Mouse (Mus musculus) neural tube, embryonic 14.5 days (tissue): ENCODE measurements around the gene Reps1. TPM values are rescaled to one million over a fixed set of nuclear protein-coding genes. Genes with fewer than 3 reads are reported as not detected.

ENCODE experiments used
- ATAC-seq: fragments of 200-750 bp; cut with Nextera tagmentation; 2 replicates; pipeline ENCODE4 v1.8.0; 2017; ENCODE audit warnings: low read depth, mild to moderate bottlenecking, moderate TSS enrichment, moderate library complexity
- H3K27ac ChIP-seq: fragments of 300-500 bp; sonication (generic); 2 replicates; pipeline ENCODE4 v1.5.1; 2014; ENCODE audit warnings: low read depth, mild to moderate bottlenecking, control low read depth, low read length, moderate library complexity, mixed read lengths
- H3K27me3 ChIP-seq: fragments of 300-500 bp; sonication (generic); 2 replicates; pipeline ENCODE4 v1.6.1; 2014; ENCODE audit warnings: low read length; ENCODE audit not compliant: control insufficient read depth, insufficient read depth
- H3K36me3 ChIP-seq: fragments of 300-500 bp; sonication (generic); 2 replicates; pipeline ENCODE4 v1.6.1; 2014; ENCODE audit warnings: low read length, mixed read lengths; ENCODE audit not compliant: control insufficient read depth, insufficient read depth
- H3K4me1 ChIP-seq: fragments of 300-500 bp; sonication (generic); 2 replicates; pipeline ENCODE4 v1.6.1; 2014; ENCODE audit warnings: low read length; ENCODE audit not compliant: control insufficient read depth, insufficient read depth
- H3K4me2 ChIP-seq: fragments of 300-500 bp; sonication (generic); 2 replicates; pipeline ENCODE4 v1.6.1; 2014; ENCODE audit warnings: mild to moderate bottlenecking, low read depth, low read length, control low read depth
- H3K4me3 ChIP-seq: fragments of 300-500 bp; sonication (generic); 2 replicates; pipeline ENCODE4 v1.5.1; 2014; ENCODE audit warnings: low read depth, low read length, control low read depth, mixed read lengths
- H3K9ac ChIP-seq: fragments of 300-500 bp; sonication (generic); replicated peaks from 2 replicates; pipeline ENCODE4 v1.6.1; 2014; ENCODE audit warnings: low read depth, mild to moderate bottlenecking, control low read depth, low read length, mixed read lengths
- H3K9me3 ChIP-seq: fragments of 300-500 bp; sonication (generic); 2 replicates; pipeline ENCODE4 v1.6.1; 2016; ENCODE audit warnings: low read length; ENCODE audit not compliant: control insufficient read depth
- WGBS: fragments of 180-500 bp; shearing (Covaris S2); extraction: QIAGEN DNeasy Blood & Tissue Kit; methylation state at CpG from one replicate; pipeline ENCODE4 v1.1.7; 2014; 5-methylcytosine and 5-hydroxymethylcytosine counted together
- polyA plus RNA-seq: library from polyadenylated mRNA; unstranded; fragments of >200 nt; fragmentation: Nextera tagmentation; extraction: Ambion mirVana; gene quantifications from 2 replicates; pipeline ENCODE4 v1.2.1, GENCODE M21; 2014

Gene Reps1
- polyA plus RNA-seq, 1 experiment from 2014 or later: 27.0 TPM

DNA sequence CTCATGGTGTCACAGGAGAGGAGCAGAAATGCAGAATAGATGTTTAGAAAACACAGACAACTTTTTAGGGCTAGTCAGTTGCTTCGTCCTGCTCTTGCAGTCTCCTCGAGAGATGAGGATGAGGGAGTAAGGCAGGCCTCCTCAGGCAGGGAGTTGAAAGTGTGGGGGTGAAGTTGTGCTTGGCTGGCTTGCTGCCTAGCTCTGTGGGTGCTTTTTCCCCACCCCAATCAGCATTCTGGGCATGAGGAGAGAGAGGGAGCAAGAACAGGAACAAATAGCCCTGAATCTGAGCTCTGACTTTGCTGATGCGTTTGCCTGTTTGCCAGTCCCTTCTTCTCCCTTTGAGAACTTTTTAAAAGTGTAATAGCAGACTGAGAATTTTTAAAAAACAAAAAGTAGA is 14.5 kb downstream of the Reps1 start:
- H3K9me3 ChIP-seq: no peaks in the 10 kb centered on the region
- H3K4me2 ChIP-seq: no peak overlapping the region
- no peaks in the 10 kb centered on the region for H3K36me3 ChIP-seq
- no peak for ATAC-seq
- H3K9ac ChIP-seq: no peak overlapping the region
- no peaks in the 10 kb centered on the region; the same call in 1 of the 2 replicates for H3K4me1 ChIP-seq
- H3K27me3 ChIP-seq: no peaks in the 10 kb centered on the region
- 67% methylated on average over 3 of the region's 3 CpGs for WGBS
- H3K27ac ChIP-seq: peak overlapping the region; percentile 57; the same call in 1 of the 2 replicates
- no peak overlapping the region for H3K4me3 ChIP-seq

DNA sequence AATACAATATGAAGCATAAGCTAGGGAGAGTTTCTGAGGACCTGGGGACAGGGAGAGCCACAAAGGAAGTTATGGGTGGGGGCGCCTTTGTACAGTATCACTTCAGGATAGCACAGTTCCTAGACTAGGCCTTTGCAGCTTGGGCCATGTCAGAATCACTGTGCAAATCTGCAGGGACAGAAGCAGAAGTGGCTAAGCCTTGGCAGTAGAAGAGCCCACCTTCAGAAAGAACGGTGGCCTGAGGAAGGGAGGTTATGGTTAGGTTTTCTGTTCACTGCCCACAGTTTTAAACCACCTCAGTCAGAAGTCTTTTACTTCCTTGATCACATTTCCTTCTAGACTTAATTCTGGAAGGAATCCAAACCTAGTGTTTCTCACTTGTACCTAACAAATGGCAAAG is 15.0 kb downstream of the Reps1 start:
- Histone ChIP-seq H3K27ac (peak overlapping the region; percentile 57; the same call in 1 of the 2 replicates), H3K4me1 (no peaks in the 10 kb centered on the region; the same call in 1 of the 2 replicates), H3K9me3 (no peaks in the 10 kb centered on the region), H3K4me2 (no peak overlapping the region), H3K36me3 (no peaks in the 10 kb centered on the region), H3K4me3 (no peak overlapping the region), H3K9ac (no peak overlapping the region), H3K27me3 (no peaks in the 10 kb centered on the region)
- 92% methylated on average over 2 of the region's 2 CpGs for WGBS
- no peak for ATAC-seq

DNA sequence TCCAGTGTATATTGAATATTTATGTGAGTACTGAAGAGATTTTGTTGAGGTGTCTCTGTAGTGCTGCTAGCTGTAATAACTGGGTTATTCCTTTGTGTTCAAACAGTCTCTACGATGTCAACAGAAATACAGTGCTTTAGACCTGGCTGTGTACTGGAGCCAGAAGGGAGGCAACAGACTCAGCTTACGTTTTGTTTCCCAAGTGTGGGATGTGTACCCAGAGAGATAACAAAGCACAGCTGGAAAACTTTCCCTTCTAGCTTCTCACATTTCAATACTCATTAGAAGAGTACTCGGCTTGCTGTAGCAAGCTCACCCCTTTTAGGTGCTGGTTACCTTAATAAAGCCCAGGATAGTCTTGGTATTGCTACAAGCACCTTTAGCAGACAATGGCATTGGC is 17.2 kb downstream of the Reps1 start:
- H3K9ac ChIP-seq: no peak overlapping the region
- no peaks in the 10 kb centered on the region for H3K36me3 ChIP-seq
- H3K4me2 ChIP-seq: no peak overlapping the region
- H3K4me3 ChIP-seq: no peak overlapping the region
- whole genome bisulfite sequencing: 82% methylated on average over 3 of the region's 3 CpGs
- no peaks in the 10 kb centered on the region for H3K27me3 ChIP-seq
- ATAC-seq: no peak
- no peaks in the 10 kb centered on the region; the same call in 1 of the 2 replicates for H3K4me1 ChIP-seq
- H3K27ac ChIP-seq: no peak overlapping the region
- no peaks in the 10 kb centered on the region for H3K9me3 ChIP-seq

DNA sequence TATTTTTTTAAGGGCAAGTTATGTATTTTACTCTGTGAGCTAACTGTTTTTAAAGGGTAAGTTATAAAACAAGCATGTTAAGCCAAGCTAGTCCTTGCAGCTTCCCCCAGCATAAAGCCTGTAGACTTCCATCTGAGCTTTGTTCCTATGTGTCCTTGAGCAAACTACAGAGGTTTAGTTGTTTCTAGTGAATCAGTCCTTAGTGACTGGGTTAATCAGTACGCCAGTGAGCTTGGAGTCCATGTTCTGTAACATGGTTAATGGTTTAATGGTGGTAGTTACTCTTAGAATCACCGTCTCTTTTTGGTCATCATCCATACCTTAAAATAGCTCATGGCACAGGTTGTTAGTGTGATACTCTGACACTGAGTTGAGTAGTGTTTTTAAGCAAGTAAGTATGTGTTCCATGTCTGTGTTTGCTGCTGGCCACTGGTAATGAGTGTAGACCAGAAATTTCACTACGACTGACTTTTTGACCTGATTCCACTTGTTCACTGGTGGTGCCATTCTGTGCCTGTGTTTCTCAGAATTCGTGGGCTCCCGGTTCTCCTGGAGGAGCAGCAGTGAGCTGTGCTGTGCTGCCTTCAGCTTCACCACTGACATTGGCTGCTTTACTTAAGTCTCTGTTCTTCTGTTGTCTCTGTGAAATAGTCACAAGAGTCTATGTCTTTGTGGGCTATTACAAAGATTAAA is 18.9 kb downstream of the Reps1 start:
- H3K27me3 ChIP-seq: no peaks in the 10 kb centered on the region
- H3K36me3 ChIP-seq: no peaks in the 10 kb centered on the region
- H3K4me1 ChIP-seq: no peaks in the 10 kb centered on the region; the same call in 1 of the 2 replicates
- no peak overlapping the region for H3K4me3 ChIP-seq
- 85% methylated on average over 5 of the region's 5 CpGs for WGBS
- no peak for ATAC-seq
- no peak overlapping the region for H3K9ac ChIP-seq
- H3K27ac ChIP-seq: no peak overlapping the region
- H3K4me2 ChIP-seq: no peak overlapping the region
- H3K9me3 ChIP-seq: no peaks in the 10 kb centered on the region

DNA sequence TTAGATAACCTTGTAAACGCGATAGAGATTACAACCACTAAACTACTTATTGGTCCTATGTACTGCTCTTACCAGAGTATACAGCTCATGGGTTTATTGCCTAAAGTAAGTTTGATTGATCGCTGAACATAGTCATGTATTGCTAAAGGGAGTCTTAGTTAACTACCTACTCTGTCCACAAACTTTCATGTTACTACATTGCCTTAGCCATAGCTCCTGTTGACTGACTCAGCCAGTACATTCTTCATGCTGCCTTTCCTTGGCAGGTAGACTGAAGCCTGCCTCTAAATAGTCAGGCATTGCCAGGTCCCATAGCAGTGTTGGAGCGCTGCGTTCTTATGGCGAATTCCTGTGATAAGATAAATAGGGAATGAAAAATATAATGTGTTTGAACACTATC is 20.2 kb downstream of the Reps1 start:
- Histone ChIP-seq H3K9me3 (no peaks in the 10 kb centered on the region), H3K4me1 (no peaks in the 10 kb centered on the region; the same call in 1 of the 2 replicates), H3K9ac (no peak overlapping the region), H3K36me3 (no peaks in the 10 kb centered on the region), H3K27ac (no peak overlapping the region), H3K4me3 (no peak overlapping the region), H3K4me2 (no peak overlapping the region), H3K27me3 (no peaks in the 10 kb centered on the region)
- 95% methylated on average over 6 of the region's 6 CpGs for WGBS
- no peak for ATAC-seq

DNA sequence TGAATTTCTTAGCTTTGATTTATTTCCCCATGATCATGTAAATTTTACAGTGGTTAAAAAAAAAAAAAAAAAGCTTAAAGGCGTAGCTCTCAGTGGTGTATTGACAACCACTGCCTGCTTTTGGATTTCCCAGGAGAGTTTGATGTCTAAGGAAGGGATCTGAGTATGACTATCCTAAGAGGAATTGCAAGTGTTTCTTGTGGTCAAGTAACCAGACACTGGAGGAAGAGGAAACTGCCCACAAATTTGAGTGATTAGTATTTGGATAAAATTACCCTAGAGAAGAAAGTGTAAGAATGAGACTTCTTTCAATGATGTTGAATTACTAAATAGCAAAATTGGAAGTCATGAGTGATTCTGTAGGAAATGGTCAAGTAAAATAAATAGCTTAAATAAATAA is 25.9 kb downstream of the Reps1 start:
- 86% methylated on average over 1 of the region's 1 CpGs for WGBS
- H3K4me1 ChIP-seq: no peaks in the 10 kb centered on the region
- ATAC-seq: no peak

DNA sequence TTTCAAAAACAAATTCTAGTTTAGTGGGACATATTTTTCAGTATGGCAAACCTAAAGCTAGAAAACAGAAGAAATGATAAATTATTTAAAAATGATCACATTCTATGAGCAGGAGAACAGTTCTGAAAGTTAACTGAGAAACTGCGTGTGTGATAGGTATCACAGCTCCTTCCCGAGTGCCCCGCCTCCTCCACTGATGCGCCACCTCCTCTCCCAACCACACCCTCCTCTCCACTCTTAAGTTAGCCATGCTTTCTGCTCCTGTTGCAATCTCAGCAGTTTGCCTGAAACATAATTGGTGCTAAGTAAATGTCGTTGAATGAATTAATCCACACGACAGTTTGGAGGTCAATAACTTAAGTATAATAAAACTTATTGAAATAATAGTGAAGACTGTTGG is 27.1 kb downstream of the Reps1 start:
- H3K4me2 ChIP-seq: no peak overlapping the region
- ATAC-seq: no peak
- H3K27ac ChIP-seq: no peak overlapping the region
- 96% methylated on average over 6 of the region's 6 CpGs for WGBS
- H3K9ac ChIP-seq: no peak overlapping the region
- no peaks in the 10 kb centered on the region for H3K9me3 ChIP-seq
- H3K4me1 ChIP-seq: no peaks in the 10 kb centered on the region
- no peaks in the 10 kb centered on the region for H3K36me3 ChIP-seq
- H3K4me3 ChIP-seq: no peak overlapping the region
- H3K27me3 ChIP-seq: no peaks in the 10 kb centered on the region

More for the DNA sequence above, 25.9 kb downstream of the Reps1 start:
- H3K9me3 ChIP-seq: no peaks in the 10 kb centered on the region
- no peak overlapping the region for H3K4me2 ChIP-seq
- H3K36me3 ChIP-seq: no peaks in the 10 kb centered on the region
- no peak overlapping the region for H3K9ac ChIP-seq
- H3K4me3 ChIP-seq: no peak overlapping the region
- H3K27ac ChIP-seq: no peak overlapping the region
- H3K27me3 ChIP-seq: no peaks in the 10 kb centered on the region

DNA sequence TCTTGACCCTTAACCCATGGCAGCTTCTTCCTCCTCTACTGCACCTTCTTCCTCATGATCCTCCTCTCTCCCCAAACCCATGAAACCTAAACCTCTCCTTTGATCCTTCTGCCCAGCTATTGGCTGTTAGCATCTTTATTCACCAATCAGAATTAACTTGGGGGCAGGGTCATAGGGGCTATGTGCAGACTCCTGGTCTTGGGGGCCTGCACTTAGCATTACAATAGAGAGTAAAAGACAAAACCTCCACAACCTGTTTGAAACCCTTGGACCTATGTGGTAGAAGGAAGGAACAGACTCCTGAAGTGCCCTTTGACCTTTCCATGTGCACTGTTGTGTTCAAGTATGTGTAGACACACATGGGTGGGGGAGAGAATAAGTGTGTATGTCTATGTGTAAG is 35.0 kb downstream of the Reps1 start:
- no peak for ATAC-seq
- Histone ChIP-seq H3K4me3 (no peak overlapping the region), H3K9me3 (no peaks in the 10 kb centered on the region), H3K27ac (no peak overlapping the region), H3K27me3 (no peaks in the 10 kb centered on the region), H3K9ac (no peak overlapping the region), H3K36me3 (peaks cover 12% of the 10 kb centered on the region), H3K4me1 (no peaks in the 10 kb centered on the region), H3K4me2 (no peak overlapping the region)

DNA sequence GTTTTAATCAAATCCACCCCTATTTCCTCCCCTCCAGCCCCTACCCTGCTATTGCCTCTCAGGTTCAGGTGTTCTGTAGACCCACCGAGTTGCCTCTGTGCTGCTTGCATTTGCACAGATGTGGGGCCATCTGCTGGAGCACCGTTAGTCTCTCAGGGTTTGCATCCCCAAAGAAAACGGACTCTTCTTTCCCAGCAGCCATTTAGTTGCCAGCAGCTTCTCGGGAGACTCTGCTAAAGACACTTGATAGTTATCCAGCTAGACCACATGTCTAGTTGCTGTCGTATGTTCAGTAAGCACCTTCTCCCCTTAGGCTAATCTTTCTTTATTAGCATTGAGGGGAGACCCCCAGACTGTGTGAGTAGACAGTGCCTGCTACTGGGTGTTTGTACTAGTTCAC is 46.5 kb downstream of the Reps1 start:
- H3K4me1 ChIP-seq: no peaks in the 10 kb centered on the region
- H3K9ac ChIP-seq: no peak overlapping the region
- no peaks in the 10 kb centered on the region for H3K9me3 ChIP-seq
- no peak overlapping the region for H3K4me2 ChIP-seq
- no peak for ATAC-seq
- peaks cover 8% of the 10 kb centered on the region; the same call in 1 of the 2 replicates for H3K36me3 ChIP-seq
- H3K4me3 ChIP-seq: no peak overlapping the region
- no peak overlapping the region for H3K27ac ChIP-seq
- no peaks in the 10 kb centered on the region for H3K27me3 ChIP-seq
- 57% methylated on average over 5 of the region's 5 CpGs for WGBS
